Mouse (Mus musculus): ENCODE results near the gene Egr4. TPM values are rescaled to one million over a fixed set of nuclear protein-coding genes. Genes with fewer than 3 reads are reported as not detected.

Gene Egr4
- total RNA-seq, 2 experiments from 2014 or later = not detected

DNA sequence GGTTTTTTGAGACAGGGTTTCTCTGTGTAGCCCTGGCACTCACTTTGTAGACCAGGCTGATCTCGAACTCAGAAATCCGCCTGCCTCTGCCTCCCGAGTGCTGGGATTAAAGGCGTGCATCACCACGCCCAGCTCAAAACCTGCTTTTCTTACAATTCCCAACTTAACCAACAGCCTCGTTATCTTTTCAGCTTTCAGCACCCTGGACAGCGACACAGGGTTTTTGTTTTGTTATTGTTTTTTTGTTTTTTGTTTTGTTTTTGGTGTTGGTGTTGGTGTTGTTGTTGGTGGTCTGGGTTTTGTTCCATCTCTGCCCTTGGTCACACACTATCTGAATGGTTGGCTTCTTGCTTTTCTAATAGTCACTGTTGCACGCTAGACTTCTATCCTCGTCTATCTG lies 15.2 kb downstream of the Egr4 start:
- no peak for DNase-seq (ENCODE audit: low spot score in 2 of 2)

DNA sequence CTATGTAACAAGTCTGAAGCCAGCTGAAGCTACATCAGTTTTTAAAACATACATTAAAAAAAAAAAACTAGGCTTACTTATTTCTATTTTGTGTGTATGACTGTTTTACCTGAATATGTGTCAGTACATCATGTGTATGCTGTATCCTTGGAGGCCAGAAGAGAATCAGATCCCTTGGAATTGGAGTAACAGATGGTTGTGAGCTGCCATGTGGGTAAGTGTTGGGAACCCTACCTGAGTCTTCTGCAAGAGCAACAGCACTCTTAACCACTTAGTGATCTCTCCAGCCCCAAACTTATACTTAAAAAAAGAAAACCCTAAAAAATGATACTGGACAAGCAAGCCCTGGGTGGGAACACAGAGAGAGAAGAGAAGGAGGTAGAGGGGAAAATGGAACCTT lies 16.4 kb downstream of the Egr4 start:
- no peak for DNase-seq (ENCODE audit: low spot score in 2 of 2)

DNA sequence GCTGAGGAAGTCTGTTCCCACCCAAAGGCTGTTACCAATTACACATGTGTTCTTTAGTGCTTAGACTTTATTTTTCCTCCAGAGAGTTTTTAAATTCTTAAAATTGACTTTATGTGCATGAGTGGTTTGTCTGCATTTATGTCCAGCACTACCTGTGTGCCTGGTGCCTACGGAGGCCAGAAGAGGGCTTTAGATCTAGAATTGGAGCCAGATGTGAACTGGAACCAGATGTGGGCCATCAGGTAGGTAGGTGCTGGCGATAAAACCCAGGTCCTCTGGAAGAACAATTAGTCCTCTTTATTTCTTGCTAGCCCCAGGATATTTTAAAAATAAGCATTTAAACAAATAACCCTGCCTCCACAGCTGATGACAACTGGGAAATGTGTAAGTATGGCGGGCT lies 21.8 kb downstream of the Egr4 start:
- no peak for DNase-seq (ENCODE audit: low spot score in 2 of 2)

DNA sequence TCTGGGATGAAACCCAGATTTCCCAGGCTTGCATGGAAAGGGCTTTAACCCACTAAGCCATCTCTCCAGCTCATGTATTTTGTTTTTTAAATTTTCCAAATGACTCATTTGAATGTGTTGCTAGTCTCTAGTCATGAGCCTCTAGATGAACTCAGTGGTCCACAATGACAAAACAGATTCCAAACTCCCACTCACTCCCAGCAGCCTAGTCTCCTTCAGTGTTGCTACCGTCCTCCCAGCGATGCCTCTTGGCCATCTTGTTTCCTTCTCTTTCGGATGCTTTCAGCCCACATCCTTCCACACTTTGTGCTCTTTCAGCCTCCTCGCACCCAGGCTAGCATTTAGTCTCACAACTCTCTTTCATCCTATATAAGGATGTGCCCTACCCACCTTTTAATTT lies 23.1 kb downstream of the Egr4 start:
- DNase-seq (ENCODE audit: low spot score in 2 of 2) = no peak

DNA sequence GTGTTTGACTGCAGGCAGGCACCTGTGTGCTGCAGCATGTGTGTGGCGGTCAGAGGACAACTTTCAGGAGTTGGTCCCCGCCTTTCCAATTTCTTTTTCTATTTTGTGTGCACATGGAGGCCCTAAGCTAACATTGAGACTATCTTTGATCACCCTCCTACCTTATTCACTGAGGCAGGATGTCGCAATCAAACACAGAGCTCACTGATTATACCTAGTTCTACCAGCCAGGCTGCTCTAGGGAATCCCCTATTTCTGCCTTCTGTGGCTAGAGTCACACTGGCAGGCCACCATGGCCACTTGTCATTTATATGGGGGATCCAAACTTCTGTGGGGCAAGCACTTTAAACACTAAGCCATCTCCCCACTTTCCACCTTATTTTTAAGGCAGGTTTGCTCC lies 23.7 kb downstream of the Egr4 start:
- no peak for DNase-seq (ENCODE audit: low spot score in 2 of 2)

DNA sequence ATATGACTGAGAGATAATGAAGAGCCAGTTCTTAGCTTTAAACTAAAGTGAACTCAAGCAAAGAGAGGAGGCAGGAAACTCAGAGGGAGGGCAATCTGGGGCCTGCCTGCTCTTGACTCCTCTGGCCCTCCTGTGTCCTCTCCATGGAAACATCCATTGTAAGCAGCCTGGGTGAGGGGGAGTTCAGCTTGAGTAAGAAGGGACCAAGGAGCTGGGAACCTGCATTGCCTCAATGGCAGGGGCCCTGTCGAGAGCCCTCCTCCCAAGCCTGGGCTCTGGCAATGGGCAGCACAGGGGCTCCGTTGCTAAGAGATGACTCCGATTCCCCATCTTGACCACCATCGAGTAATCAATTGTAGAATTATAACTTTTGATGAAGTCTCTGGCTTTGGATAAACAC lies 24.9 kb downstream of the Egr4 start:
- DNase-seq (ENCODE audit: low spot score in 2 of 2) = no peak

DNA sequence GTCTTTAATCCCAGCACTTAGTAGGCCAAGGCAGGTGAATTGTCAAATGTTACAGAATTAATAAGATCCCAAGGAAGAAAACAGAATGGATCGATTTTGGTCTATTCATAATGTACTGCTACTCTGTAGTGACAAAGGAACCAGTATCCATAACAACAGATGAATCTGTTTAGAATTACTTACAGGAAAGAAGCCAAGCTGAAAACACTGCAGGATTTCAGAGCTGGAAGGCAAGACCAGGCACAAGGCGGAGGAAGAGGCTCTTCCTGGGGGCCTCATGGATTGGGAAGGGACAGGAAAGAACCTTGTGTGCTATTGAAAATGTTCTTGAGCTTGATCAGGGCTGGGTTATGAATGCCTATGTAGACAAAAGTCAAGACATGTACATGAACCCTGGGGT lies 27.7 kb downstream of the Egr4 start:
- no peak for DNase-seq (ENCODE audit: low spot score in 2 of 2)

DNA sequence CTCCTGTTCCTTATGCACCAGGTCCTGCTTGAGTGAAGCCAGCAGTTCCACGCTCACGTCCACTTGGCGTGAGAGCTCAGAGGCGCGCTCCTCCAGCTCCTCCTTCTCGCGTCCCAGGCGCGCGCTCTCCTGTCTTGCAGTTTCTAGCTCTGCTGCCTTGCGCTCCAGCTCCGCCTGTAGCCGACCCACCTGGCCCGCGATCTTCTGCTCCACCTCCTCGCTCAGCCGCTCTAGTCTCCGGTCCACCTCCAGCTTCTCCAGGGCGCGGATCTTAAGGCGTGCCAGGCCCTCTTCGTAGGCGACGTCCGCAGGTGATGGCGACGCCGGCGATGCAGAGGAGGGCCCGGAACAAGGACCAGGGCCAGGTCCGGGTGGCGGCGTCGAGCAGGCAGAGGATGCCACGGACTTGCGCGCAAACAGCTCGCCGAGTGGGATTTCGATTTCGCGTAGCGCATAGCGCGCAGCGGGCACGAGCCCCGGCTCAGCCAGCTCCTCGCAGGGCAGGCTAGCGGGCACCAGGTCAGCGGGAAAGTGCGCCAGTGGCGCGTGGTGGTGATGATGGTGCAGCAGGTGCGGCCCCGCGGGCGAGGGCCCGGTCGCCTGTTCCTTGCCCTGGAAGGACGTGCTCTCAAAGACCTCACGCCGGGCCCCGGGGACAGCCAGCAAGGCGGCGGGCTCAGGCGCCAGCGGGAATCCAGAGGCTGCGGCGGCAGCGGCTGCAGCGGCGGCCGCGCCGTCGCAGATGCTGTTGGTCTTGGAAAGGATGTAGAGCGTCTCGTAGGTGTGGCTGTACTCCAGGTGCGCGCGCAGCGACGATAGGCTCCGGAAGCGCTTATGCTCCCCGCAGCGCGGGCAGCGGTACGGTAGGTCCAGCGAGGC lies 29.3 kb downstream of the Egr4 start:
- DNase-seq (ENCODE audit: low spot score in 2 of 2) = no peak

DNA sequence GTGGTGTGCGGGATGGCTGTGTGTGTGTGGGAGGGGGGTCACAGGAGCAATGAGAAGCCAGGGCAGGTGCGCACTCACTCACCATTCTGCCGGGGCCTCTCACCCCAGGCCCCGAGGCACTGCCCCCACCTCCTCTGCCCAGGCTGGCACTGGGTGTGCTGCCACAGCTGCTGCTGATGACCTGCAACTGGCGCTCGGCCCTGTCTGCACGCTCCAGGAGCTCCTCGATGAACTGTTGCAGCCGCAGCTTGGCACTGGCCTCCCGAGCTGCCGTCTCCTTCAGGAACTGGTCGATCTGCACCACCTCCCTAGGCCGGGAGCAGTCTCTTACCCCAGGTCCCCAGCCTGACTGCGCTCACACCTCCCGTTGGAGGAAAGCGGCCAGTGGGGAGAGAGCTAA lies 32.7 kb downstream of the Egr4 start:
- no peak for DNase-seq (ENCODE audit: low spot score in 2 of 2)

DNA sequence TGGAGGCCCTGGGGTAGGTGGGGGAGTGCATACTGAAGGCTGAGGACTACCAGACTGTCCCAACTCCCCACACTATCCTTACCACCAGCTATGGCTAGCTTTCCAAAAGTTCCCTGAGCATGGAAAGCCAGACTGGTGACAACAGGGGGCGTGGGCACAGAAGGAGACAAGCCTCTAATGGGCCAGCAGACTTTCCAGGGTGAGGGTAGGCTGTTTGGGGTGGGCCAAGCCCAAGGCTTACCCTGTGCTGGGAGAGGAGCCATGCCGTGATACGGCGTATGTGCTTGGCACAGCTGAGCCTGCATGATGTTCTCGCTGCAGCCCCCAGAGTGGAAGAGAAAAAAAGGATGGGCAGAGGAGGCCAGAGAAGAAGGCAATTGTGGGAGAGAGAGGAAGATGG lies 33.4 kb downstream of the Egr4 start:
- no peak for DNase-seq (ENCODE audit: low spot score in 2 of 2)

DNA sequence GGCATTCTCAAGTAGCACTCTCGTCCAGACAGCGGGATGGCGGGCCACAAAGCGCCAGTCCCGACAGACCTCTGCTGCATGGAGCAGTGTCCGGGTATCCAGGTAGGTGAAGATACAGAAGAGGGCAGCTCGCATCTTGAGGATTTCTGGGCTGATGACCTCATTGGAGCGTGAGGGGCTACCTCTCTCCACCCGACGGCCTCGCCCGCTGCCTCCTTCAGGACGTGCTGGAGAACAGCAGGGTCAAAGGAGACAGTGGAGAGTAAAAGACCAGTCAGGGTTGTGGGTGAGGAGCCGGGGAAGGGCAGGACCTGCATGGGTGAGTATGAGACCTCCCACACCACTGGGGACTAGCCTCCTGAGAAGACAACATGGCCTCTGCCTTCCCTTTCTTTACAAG lies 35.0 kb downstream of the Egr4 start:
- DNase-seq (ENCODE audit: low spot score in 2 of 2) = no peak

DNA sequence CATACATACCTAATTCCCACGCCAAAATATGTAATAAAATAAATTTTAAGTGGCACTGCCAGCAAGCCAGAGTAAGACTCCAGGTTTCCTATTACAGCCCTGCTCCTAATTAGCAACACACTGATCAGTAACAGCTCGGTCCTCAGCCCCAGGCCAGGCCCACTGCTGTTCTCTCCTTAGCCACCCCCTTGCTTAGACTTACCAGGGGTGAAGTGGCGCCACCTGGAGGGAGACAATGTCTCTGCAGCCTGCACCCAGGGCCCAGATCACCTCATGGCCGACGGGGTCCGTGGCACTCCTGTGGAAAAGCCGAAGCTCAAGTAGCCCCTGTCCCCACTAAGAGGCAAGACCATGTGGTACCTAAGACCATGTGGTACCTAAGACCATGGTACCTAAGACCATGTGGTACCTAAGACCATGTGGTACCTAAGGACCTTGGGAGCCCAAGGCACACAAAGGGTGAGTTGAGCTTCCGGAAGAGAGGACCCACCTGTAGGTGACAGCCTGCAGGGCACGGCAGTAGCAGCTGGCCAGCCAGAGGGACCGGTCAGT lies 35.9 kb downstream of the Egr4 start:
- DNase-seq (ENCODE audit: low spot score in 2 of 2) = no peak

DNA sequence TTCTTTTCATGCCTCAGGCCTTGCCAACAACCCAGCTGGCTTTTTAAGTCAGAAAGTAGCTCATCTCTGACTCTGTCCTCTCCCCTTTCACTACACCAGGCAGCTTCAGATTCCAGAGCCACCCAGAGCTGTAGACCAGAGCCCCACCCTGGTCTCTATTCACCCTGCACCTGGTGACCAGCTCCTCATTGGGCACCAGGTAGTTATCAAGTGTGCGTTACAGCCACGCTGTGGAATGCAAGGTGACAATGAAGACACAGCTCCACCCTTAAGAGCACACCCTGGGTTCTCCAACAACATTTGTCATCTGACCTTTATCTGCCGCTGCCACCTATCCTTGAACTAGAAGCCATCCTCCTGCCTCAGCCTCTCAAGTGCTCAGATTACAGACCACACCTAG lies 37.8 kb downstream of the Egr4 start:
- no peak for DNase-seq (ENCODE audit: low spot score in 2 of 2)

DNA sequence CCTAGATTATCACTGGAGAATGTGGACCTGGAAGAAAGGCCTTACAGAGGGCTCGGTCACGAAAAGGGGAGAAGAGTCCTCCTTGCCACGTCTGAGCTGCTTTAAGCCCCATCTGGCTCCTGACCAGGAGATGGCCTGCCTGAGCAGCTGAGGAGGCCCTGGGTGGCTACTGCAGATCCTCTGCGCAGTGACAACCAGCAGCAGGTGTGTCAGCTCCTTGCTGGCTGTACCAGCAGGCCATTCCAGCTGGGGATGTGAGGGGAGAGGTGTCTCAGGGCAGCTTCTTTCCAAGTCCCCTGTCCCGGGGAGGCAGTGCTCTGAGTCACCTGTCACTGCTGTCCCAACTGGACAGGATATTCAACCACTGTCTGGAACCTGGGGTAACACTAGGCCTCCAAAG lies 40.8 kb downstream of the Egr4 start:
- no peak for DNase-seq (ENCODE audit: low spot score in 2 of 2)

DNA sequence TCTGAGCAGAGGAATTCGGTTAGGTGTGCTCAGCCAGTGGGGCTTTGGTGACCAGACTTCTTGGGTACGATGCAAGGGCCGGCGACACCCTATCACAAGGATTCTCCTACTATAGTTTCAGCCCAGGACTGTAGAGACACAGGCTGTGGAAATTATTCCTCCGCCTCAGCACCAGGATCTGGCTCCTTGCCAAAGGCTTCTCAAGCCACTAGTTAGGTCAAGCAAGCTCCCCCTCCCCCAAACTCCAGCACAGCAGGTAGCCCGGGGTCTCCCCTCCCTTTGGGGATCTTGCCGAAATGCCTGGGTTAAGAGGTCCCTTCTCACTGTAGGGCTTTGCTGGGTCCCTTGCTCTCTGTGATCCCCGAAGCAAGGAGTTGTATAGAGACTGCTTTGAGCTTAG lies 41.4 kb downstream of the Egr4 start:
- no peak for DNase-seq (ENCODE audit: low spot score in 2 of 2)

DNA sequence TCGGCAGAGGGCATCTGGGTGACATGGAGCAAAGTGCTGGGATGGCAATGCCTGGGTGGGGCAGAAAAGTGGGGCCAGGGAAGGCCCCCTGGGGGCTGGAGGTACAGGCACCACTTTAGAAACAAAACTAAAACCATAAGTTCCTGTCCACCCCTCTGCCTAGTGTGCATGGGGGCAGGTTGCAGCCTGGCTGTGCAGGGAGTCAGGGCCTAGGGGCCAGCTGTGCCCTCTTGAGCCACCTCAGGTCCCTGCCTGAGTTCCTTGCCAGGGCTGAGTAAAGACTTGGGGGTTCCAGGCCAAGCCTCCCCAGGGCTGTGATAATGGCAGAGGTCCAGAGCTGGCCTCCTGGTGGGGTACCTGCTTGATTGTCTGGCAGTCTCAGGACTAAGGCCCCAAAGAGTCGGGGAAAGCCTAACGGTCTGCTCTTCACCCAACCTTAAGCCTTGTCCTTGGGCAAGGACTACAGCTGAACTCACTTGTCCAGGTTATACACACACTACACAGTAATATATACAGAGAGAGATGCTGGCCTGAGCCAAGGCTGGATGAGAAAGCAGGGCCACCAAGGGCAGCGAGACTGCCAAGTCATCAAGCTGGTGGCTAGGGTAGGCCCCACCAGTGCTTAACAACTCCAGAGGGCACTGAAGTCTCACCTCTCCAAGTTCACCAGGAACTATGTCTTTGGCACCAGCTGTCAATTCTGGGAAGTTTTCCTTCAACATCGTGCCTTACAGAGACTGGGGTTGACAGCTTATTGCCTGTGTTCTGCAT lies 43.5 kb downstream of the Egr4 start:
- DNase-seq (ENCODE audit: low spot score in 2 of 2) = no peak

DNA sequence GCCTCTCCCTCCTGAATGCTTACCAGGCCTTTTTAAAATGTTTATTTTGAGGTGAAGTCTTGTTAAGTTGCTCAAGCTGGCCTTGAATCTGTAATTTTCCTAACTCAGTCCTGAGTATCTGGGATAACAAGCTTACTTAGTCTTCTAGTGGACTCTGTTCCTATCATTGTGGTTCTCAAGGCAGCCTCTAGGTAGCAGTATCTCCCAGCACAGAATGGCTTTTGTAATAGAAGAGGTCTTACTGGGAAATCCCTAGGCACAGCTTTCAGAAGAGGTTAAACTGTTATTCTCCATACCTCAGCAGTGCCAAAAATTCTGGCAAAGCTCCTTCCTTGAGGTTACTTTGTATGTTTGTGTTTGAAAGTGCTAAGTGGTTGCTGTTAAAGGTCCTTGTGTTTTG lies 48.0 kb downstream of the Egr4 start:
- no peak for DNase-seq (ENCODE audit: low spot score in 2 of 2)

Other genes with a start within 250 kb of the Egr4 start
- 1 to 10 TPM; 4.7 to 5.4 TPM for gene Sfxn5, start 180.2 kb downstream of the Egr4 start, total RNA-seq (2021)
- gene Rab11fip5, start 139.0 kb downstream of the Egr4 start, total RNA-seq (2021) = 10 to 100 TPM; 49.3 to 50.8 TPM
- not detected for gene Noto, start 89.7 kb downstream of the Egr4 start, total RNA-seq (2021)
- 10 to 100 TPM; 21.6 to 22.7 TPM for gene Smyd5, start 81.6 kb downstream of the Egr4 start, total RNA-seq (2021)
- 100 to 1,000 TPM; 194 to 199 TPM for gene Cct7, start 62.1 kb downstream of the Egr4 start, total RNA-seq (2021)
- 10 to 100 TPM; 27.6 to 28.1 TPM for gene Pradc1, start 61.6 kb downstream of the Egr4 start, total RNA-seq (2021)
- gene Fbxo41, start 10.6 kb downstream of the Egr4 start, total RNA-seq (2021) = under 1 TPM; 0.08 to 0.10 TPM
- gene Alms1, start 73.9 kb upstream of the Egr4 start, total RNA-seq (2021) = 1 to 10 TPM; 6.1 to 6.5 TPM
- gene Nat8f7, start 199.6 kb upstream of the Egr4 start, total RNA-seq (2021) = under 1 TPM in 1 of 2 experiments, not detected in 1; 0.15 TPM

Data from gastrocnemius, postnatal 4 days (tissue).